ENCODE assay signal across 25 mouse cellular contexts in genomic region chr4:85932129-85932528, GRCm38 (mm10).
DNase-seq lines count a peak whose midpoint lies in the region; ATAC-seq and TF ChIP-seq lines count a peak whose summit lies in the region.
"Had no signal": no experiment of that assay in that cellular context is flagged by ENCODE, and none has a peak within 500 bp of the region (broad histone marks: within the 10 kb centered on the region; RNA-seq: fewer than 3 reads in every experiment).

No protein-coding gene starts in this region.

- ATAC-seq in midbrain, postnatal 0 days (ENCODE audit: low FRiP score), result no peak
- ATAC-seq in midbrain, embryonic 15.5 days (replicated peaks), result no peak
- ATAC-seq: CD4-positive, CD25-positive, alpha-beta regulatory T cell, adult 4 months; forebrain, embryonic 14.5 days; intestine, embryonic 16.5 days; Patski had no signal

- peak; percentile 50 for TF ChIP-seq CTCF in gastrocnemius, adult 2 months (IDR thresholded peaks at IDR 0.05)
- TF ChIP-seq CTCF in layer of hippocampus, adult 2 months (conservative IDR thresholded peaks at IDR 0.05), result peak; percentile 81
- peak; percentile 53 for TF ChIP-seq CTCF in midbrain, postnatal 0 days (IDR thresholded peaks at IDR 0.05)

- H3K36me3 ChIP-seq in midbrain, postnatal 0 days (ENCODE audit: insufficient read depth, low read length), result no peaks in the 10 kb centered on the region
- no peaks in the 10 kb centered on the region for H3K36me3 ChIP-seq in midbrain, embryonic 15.5 days (replicated peaks)
- H3K36me3 ChIP-seq: embryonic facial prominence, embryonic 15.5 days; heart, embryonic 15.5 days; hindbrain, embryonic 15.5 days; kidney, embryonic 15.5 days; neural tube, embryonic 15.5 days; stomach, embryonic 15.5 days had no signal

- no peaks in the 10 kb centered on the region for H3K27me3 ChIP-seq in midbrain, postnatal 0 days (ENCODE audit: insufficient read depth, low read length)
- H3K27me3 ChIP-seq in midbrain, embryonic 15.5 days (replicated peaks), result no peaks in the 10 kb centered on the region
- H3K27me3 ChIP-seq: embryonic facial prominence, embryonic 15.5 days; heart, embryonic 15.5 days; hindbrain, embryonic 15.5 days; kidney, embryonic 15.5 days; neural tube, embryonic 15.5 days; Patski; stomach, embryonic 15.5 days had no signal

- H3K4me2 ChIP-seq in midbrain, postnatal 0 days (ENCODE audit: low read depth, low read length, poor library complexity, severe bottlenecking), result no peak overlapping the region
- H3K4me2 ChIP-seq in midbrain, embryonic 15.5 days, result no peak overlapping the region
- H3K4me2 ChIP-seq: embryonic facial prominence, embryonic 15.5 days; heart, embryonic 15.5 days; hindbrain, embryonic 15.5 days; kidney, embryonic 15.5 days; neural tube, embryonic 15.5 days; stomach, embryonic 15.5 days had no signal

- no peak overlapping the region for H3K27ac ChIP-seq in gastrocnemius, adult 2 months
- H3K27ac ChIP-seq in layer of hippocampus, adult 2 months, result no peak overlapping the region
- H3K27ac ChIP-seq in midbrain, postnatal 0 days (ENCODE audit: low read depth, low read length), result no peak overlapping the region
- H3K27ac ChIP-seq in midbrain, embryonic 15.5 days, result no peak overlapping the region
- H3K27ac ChIP-seq: embryonic facial prominence, embryonic 15.5 days; heart, embryonic 15.5 days; hindbrain, embryonic 15.5 days; kidney, embryonic 15.5 days; neural tube, embryonic 15.5 days; stomach, embryonic 15.5 days had no signal

- H3K4me1 ChIP-seq in midbrain, postnatal 0 days (ENCODE audit: insufficient read depth, low read length), result no peaks in the 10 kb centered on the region
- no peaks in the 10 kb centered on the region for H3K4me1 ChIP-seq in midbrain, embryonic 15.5 days
- H3K4me1 ChIP-seq: embryonic facial prominence, embryonic 15.5 days; heart, embryonic 15.5 days; hindbrain, embryonic 15.5 days; kidney, embryonic 15.5 days; neural tube, embryonic 15.5 days; stomach, embryonic 15.5 days had no signal

- no peak overlapping the region for H3K4me3 ChIP-seq in gastrocnemius, adult 2 months
- no peak overlapping the region for H3K4me3 ChIP-seq in layer of hippocampus, adult 2 months
- no peak overlapping the region for H3K4me3 ChIP-seq in midbrain, postnatal 0 days (ENCODE audit: low read depth, low read length)
- no peak overlapping the region for H3K4me3 ChIP-seq in midbrain, embryonic 15.5 days
- H3K4me3 ChIP-seq: embryonic facial prominence, embryonic 15.5 days; heart, embryonic 15.5 days; hindbrain, embryonic 15.5 days; kidney, embryonic 15.5 days; neural tube, embryonic 15.5 days; stomach, embryonic 15.5 days had no signal

- no peak for DNase-seq in gastrocnemius, adult 2 months
- DNase-seq in gastrocnemius, postnatal 14 days, result no peak
- no peak for DNase-seq in layer of hippocampus, adult 2 months (ENCODE audit: low spot score in 2 of 2)
- DNase-seq in layer of hippocampus, adult 9-11 months, result no peak
- DNase-seq in midbrain, postnatal 0 days (ENCODE audit: low spot score), result peak; percentile 24
- DNase-seq in T-cell, adult 2 months (ENCODE audit: low spot score), result no peak
- DNase-seq: adrenal gland, adult 8-10 months; cerebellum, adult 9-10 months; gastrocnemius, postnatal 25 days; heart, adult 18-20 months; heart, postnatal 4 days; right cerebral cortex, adult 18-20 months; thymus, adult 18-20 months; thymus, postnatal 4 days had no signal

- H3K9me3 ChIP-seq in midbrain, postnatal 0 days (ENCODE audit: low read length), result no peaks in the 10 kb centered on the region
- no peaks in the 10 kb centered on the region for H3K9me3 ChIP-seq in midbrain, embryonic 15.5 days
- H3K9me3 ChIP-seq: embryonic facial prominence, embryonic 15.5 days; heart, embryonic 15.5 days; hindbrain, embryonic 15.5 days; kidney, embryonic 15.5 days; neural tube, embryonic 15.5 days; stomach, embryonic 15.5 days had no signal

- intact Hi-C loops in gastrocnemius, adult 2 months (cut with DNase I), result no loop called here
- intact Hi-C loops in gastrocnemius, postnatal 14 days (cut with DNase I; ENCODE audit: low total_unique reads), result no loop called here

- no peak overlapping the region for H3K9ac ChIP-seq in midbrain, postnatal 0 days (replicated peaks; ENCODE audit: low read length, poor library complexity, severe bottlenecking)
- H3K9ac ChIP-seq in midbrain, embryonic 15.5 days, result no peak overlapping the region
- H3K9ac ChIP-seq: embryonic facial prominence, embryonic 15.5 days; heart, embryonic 15.5 days; hindbrain, embryonic 15.5 days; kidney, embryonic 15.5 days; neural tube, embryonic 15.5 days; stomach, embryonic 15.5 days had no signal
